Mouse (Mus musculus) right cerebral cortex, adult 18-20 months (tissue): ENCODE measurements around the gene Exoc6b.
"Not testable (repeated sequence)": the region's sequence is repeated elsewhere in the genome, so short reads cannot be mapped to it uniquely, and the experiment has no call there.

Experiments used
- DNase-seq: peaks from one replicate; pipeline ENCODE4 v3.0.0; 2022; ENCODE audit warnings: mixed read lengths

Exoc6b gene

DNA sequence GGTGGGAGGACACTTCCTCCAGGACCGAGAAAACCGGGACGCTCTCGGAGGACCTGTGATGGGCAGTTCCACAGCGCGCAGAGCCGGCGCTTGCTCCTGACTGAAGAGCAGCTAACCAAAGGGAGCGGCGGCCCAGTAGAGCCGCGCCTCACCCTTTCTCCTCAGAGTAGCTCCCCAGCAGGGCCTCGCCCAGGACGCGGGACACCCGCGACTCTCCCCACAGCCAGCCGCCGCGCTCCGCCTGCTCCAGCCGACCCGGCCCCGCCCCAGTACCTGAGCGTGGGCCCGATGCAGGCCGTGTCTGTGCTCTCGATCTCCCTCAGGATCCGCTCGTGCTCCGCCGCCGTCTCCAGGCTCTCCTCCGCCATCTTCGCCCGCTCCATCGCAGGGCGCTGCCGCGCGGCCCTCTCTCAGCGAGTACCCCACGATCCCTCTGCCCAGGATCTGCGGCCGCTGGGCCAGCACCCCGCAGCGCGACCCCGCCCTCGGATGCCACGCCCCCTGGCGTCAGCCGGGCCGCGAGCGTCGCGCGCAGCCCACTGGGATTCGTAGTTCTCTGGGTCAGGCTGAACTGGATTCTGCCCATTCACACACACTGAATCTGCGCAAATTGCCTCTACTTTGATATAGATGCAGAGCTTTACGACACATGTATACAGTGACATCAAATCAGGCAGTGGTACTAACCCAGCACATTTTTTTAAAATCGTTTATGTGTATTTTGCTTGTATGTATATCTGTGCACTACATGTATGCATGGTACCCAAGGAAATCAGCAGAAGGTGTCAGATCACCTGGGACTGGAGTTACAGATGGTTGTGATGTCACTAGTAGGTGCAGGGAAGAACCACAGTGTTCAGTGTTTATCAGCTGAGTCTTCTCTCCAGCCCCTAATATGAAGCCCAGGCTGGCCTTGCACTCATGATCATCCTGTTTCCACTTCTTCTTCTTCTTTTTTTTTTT is at the start of gene Exoc6b:
Exoc6b (minus strand) TSS at position 491 of the 963 bp plus-strand sequence.
- DNase-seq, result peak; percentile 90

DNA sequence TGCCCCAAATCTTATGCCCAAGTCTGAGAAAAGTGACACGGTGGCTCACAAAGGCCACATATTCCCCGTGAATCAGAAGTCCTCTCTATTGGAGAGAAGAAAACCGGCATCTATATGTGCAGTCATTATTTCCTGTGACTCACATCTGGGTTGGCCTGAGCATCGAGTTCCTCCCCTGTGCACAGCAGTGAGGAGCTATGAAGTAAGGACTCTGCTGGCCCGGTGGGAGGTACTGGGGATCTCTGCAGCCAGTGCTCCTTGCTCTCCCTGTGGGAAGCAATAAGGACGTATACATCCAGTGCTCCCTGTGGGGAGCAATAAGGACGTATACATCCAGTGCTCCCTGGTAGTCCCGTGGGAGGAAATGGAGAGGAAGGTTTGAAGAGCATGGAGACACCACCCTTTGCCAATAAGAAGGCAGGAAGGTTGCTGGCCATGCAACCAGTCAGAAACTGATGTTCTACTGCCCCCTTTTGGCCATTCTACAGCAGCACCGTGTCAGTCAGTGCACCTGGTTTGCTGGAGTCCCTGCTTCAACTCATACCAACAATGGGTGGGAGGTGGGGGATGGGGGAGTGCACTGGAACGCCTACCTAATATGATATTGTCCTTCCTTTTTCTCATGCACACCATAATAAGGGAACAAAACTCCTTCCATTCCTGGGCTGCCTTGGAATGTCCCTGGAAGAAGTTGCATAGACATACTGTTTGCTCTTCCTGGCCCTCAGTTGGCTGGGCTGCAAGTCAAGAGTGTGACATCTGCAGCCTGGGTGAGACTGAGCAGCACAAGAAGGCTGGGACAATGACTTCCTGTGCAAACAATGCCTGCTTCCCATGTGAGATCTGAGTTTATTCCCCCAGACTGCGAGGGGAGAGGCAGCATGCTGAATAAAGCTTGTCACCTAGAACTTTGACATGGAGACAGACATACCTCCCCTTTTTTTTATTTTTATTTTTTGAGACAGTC is 48.5 kb upstream of the Exoc6b start:
- peak; percentile 48 for DNase-seq

DNA sequence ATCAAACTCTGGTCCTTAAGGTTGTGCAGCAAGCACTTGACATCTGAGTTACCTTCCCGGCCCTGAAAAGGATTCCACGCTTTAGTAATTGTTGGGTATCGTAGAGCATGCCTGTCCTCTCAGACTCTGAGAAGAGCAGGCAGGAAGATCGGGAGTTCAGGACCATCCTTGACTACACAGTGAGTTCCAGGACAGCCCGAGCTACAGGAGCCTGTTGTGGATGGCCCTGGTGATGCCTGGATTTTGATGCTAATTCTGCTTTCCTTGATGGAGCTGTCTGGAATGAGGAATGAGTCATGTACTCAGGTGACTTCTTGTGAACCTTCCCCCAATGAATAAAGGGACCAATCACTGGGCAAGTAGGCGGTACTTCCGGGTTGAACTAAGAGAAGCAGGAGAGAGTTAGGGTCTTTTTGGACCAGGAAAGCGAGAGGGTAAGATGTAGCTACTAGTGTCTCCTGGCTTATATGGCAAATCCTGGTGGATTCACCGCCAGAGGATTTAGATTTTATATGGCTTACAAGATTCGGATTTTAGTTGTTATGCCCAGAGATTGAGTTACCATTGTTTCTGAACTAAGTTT is 35.8 kb upstream of the Exoc6b start:
- DNase-seq, result no peak

DNA sequence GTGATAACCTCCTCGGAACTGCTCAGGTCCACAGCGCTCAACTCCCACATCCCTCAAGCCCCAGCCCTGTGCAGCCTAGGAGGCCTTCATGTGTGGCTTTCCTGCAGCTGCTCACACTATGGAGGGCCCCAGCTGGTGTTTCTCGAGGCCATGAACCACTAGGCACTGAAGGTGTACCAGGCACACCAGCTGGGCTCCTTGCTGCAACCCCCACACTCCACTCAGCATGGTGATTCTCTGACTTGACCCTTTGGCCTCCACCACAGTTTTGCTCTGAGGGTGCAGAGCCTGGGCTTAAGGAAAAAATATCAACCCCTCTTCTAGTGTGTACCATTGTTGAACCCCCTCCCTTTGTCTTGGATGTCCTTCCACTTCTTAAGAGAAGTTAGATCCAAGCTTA is 34.0 kb upstream of the Exoc6b start:
- no peak for DNase-seq

DNA sequence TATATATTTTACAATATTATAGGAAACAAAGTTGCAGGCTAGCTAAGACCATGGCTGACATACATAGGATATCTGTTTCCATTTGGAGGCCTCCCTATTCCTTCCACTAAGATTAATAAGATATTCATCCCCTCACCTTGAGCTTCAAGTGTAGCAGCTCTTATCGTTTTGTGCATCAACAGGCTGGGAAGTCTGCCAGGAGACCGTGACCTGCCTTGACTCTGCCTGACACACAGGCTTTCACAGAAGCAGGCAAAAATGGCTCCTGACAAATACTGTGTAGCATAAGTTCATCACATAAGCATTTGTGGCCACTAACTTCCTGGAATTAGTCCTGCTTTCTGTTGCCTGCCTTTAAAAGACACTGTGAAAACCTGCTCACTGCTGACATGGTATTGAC is 27.1 kb upstream of the Exoc6b start:
- no peak for DNase-seq

DNA sequence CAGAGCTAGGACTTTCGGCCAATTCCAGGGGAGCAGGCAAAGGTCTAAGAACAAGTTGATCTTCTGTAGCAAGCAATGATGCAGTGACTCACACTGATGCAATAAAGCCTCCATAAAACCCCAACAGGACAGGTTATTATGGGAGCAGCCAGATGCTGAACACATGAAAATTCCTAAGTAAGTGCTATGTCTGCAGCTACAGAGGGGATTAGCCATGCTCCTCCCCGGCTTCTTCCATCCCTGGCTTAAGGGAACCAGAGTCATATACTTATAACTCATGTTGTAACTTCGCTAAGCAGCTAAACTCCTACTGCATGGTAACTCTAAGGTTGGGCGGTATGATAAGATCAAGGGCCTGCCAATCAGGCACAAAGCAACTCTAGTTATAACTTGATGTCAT is 18.1 kb upstream of the Exoc6b start:
- DNase-seq, result no peak

DNA sequence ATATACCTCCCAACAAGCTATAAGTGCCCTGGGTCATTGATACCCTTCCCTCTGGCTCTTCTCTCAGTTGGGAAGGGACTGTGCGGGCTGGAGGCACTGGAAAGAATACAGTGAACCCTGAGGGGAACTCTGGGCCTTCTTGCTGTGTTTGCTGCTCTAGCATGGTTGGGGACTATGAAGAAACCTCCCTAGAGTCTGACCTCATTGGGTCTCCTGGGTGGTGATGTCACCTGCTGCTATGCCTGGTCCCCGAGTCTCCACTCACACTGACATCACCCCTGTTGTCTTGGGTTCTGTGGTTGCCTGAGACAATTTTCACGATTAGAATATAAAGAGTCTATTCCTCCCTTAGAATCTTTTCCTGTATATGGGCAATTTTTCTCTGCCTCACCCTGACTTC is 17.3 kb upstream of the Exoc6b start:
- DNase-seq, result no peak

DNA sequence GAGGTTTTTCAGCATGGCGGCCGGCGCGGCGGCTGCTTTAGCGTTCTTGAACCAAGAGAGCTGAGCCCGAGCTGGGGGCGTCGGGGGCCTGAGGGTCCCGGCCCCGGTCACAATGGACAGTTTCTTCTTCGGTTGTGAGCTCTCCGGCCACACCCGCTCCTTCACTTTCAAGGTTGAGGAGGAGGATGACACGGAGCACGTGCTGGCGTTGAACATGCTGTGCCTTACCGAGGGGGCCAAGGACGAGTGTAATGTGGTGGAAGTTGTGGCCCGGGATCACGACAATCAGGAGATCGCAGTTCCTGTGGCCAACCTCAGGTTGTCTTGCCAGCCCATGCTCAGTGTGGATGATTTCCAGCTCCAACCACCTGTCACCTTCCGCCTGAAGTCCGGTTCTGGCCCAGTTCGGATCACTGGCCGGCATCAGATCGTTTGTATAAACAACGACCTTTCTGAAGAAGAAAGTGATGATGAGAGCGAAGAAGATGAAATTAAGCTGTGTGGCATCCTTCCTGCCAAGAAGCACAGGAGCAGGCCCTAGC is 6.9 kb upstream of the Exoc6b start:
- not testable (repeated sequence) for DNase-seq

DNA sequence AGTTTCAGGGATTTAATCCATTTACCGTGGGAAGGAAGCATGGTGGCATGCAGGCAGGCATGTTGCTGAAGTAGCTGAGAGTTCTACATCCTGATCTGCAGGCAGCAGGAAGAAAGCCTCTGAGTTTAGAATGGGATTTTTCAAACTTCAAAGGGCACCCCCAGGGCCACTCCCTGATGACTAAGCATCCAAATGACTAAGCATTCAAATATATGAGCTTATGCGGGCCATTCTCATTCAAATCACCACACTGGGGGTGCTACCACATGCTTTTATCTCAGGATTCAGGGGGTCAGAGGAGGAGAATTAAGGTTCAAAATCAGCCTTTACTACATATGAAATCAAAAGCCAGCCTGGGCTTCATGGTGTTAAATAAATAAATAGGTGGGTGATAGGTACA is 5.7 kb upstream of the Exoc6b start:
- DNase-seq, result no peak

DNA sequence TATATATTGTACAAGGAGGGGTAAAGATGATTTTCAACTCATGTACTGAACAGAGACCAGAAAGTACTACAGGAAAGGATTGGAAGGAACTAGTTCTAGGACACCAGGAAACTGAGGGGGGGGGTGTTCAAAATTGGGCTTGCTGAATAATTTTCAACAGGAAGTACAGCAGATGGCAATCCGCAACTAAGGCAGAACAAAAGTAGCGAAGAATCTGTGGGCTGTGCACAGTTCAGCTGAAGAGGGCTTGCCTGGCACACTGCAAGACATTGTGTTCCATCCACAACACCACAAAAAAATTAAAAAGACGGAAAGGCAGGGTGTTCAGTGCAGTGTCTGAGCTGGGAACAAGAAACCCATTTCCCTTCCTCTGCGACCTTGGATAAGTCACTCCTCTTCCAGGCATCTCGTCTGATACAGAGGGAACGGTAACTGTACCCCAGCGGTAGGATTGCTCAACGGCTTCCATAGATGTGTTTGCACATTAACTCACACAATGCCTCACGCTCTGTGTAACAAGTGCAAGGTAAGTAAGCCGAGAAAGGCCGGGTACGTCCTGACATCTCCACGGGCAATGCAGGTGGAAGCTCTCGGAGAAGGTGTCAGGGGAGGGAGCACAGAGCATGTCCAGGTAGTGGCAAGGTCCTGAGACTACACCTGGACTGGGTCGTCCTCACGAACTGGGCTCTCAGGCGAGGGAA is 841 bp downstream of the Exoc6b start:
- DNase-seq, result peak; percentile 51

DNA sequence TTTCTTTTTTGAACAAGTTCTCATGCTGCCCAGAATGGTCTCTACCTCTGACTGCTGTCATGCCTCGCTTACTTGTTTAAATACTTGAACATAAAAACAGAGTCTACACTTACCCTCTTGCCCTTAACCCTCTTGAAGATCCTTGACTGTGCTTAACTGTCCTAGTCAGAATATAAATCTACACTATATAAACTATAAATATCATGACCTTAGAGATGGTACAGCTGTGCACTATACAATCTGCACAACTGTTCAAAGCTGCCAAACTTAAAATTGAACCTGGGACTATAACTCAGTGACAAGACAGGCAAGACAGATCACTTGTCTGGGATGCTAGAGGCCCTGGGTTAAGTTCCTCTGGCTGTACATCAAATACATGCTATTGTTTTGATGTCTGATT is 11.7 kb downstream of the Exoc6b start:
- DNase-seq, result no peak

DNA sequence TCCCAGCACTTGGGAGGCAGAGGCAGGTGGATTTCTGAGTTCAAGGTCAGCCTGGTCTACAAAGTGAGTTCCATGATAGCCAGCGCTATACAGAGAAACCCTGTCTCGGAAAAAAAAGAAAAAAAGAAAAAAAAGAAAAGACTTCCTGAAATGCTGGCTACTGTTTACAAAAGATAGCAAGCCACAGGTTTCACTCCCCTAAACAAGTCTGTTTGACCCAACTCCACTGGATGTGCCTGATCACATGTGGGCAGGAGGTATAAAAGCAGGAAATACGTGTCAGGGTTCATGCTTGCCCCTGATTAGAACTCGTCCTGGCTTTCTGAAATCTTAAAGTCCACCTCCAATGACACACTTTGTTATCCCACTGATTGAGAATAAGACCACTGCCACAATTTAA is 18.2 kb downstream of the Exoc6b start:
- DNase-seq, result no peak

DNA sequence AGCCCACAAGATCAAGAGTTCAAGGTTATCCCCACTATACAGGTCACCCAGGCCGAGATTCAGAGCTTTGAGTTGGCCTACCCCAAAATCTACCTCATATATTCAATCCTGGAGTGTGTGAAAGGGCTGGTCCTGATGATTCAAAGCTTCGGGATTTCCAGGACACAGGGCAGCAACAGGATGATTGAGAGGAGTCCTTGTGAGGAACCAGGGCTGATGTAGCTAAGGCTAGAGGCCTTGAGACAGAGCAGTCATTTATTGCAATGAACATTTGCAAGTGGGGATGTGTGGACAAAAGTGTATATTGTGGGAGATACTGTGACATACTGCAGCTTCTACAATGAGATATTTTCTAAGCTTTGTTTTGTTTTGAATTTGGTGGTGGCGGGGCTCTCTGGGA is 22.8 kb downstream of the Exoc6b start:
- DNase-seq, result no peak

DNA sequence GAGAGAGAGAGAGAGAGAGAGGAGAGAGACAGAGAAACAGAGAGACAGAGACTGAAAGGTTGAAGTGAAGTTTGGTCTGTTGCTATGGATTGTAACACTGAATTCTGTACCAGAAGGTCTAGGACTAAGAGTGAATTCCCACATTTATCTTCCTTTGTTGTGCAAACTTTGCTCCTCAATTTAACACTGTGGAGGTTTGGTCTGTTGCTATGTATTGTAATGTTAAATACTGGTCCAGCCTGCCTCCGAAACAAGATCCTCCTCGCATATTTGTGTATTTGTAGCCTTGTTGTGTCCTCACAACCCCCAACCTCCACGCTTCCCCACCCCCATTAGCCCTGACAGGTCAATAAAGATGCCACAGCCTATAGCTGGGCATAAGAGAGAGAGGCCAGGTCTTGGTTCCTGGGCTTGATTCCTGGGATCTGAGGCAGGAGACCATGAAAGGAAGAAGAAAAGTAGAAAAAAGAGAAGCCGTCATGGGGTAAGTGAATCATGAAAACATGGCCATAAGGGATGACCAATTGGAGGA is 24.6 kb downstream of the Exoc6b start:
- DNase-seq, result no peak

DNA sequence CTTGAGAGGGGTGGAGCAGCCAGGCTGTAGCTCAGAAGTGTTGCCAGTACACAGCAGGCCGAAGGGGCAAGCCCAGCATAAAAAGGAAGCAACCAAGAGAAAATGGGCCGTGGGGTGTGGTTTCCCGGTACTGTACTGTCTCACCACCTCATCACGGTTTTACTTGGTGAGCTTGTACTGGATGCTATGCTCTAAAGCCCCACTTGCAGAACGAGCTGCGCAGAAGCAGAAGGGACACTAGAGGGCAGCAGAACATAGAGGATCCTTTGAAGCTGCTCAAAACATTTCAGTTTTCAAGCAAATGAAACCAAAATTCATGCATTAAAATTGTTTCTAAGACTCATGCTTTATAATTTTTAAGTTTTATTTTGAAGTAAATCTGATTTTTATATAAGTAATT is 31.6 kb downstream of the Exoc6b start:
- DNase-seq, result peak; percentile 64

DNA sequence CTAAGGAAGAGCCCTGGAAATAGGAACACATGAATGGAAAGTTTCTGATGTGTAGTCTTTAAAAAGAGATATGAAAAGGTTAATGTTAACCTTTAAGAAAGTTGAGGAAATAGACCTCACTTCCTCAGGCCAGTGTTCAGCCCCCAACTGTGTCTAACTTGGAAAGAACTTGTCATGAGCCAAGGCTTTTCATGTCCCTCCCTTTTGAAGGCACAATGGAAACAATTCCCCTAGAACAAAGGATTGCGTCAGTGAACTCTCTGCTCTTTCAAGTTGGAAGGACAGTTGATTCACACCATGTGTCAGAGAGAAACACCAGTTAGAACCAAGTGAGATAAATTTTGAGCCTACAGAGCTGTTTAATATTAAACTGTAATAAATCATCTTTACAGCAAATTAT is 39.6 kb downstream of the Exoc6b start:
- no peak for DNase-seq

DNA sequence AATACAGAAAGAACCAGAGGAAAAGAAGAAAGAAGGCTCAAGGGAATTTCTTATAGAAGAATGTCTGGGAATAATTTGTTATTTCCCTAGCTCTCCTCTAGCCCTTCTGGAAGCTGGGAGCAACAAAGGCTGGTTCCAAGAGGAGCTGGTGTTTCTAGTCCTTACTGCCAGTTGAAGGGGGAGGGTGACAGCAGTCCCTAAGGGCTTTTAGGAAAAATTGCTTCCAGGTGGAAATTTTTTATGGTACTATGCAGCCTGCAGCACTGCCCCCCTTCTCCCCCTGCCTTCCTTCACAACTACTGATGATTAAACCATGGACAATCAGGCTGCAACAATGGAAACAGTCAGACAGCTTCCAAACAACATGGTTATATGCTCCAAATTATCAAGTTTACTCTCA is 44.9 kb downstream of the Exoc6b start:
- no peak for DNase-seq

DNA sequence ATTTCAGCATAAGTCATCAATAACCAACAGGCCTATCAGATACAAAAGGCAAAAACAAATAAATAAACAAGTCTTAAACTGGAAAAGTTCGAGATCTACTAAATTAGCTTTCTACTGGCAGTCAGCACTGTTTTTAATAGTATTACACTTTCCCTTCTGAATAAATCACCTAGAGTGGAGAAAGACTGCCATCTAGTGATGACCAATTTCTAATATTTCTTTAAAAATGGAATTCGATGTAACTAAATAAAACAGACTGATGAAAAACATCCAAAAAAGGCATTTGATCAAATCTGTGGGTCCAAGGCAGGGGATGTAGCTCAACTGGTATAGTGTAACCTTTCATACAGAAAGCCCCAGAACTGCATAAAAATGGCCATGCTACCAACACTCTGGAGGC is 52.3 kb downstream of the Exoc6b start:
- no peak for DNase-seq

DNA sequence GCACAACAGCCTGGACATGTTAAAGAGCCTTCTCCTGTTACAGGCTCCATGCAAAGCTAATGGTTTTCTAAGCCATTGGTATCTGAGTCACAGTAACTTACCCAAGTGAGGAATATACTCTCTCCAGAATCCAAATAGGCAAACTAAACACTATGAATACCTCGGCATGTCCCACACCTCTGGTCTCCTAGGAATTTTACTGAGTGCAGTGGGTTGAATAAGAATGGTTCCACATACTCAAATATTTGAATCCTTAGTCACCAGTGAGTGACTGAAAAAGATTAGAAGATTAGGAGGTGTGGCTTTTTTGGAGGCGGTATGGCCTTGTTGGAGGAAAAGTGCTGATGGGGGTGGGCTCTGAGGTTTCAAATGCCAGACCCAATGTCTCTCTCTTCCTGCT is 55.4 kb downstream of the Exoc6b start:
- no peak for DNase-seq

DNA sequence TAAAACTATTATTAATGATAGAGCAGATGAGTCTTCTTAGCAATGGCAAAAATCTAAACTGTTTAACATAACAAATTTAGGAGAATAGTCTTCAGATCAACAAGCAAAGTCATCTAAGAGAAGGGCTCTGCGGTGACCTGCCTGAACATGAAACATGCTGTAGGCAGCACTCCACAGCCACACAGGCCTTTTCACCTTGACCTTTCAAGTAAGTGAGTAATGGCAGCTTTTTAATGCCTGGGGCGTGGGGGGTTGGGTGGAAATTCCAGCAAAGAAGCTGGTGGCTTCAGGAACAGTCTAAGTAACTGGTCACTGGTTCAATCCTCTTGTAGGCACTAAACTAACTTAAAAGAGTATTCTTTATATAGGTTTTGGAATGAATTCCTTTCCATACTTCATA is 58.9 kb downstream of the Exoc6b start:
- no peak for DNase-seq

DNA sequence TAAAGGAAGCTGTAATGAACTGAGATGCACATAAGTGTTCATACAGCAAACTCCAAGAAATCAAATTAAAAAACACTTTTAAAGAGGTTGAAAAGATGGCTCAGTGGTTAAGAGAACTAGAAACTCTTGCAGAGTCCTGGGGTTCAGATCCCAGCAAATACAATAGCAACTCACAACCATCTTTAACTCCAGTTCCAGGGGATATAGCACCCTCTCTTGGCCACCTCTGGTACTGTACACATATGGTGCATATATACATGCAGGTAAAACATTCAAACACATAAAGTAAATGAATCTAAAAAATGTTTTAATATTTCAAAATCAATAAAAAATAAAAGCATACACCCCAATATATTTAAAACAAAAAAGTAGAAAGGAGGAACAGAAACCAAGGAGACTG is 73.9 kb downstream of the Exoc6b start:
- no peak for DNase-seq

DNA sequence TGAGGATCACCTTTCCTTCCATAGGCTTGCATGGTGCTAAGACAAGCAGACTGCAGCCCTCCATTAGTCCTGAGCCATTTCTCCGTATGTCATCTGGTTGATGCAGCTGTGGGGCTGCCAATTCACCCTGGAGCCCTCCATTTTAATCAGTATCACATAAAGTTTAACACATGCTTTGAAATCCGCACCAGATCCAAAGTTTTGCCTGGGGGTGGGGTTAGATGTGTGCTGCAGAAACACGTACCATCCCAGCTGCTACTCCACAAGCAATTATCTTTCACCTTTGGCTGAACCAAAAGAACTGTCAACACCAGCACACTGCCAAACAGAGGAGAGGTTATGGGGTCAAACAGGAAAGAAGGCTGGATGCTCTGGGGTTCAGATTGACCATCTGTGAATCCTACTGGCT is 92.7 kb downstream of the Exoc6b start:
- DNase-seq, result no peak
